Mouse (Mus musculus) kidney, adult 2 months (tissue): ENCODE measurements around the gene Pip4k2c.

Experiments used
- CTCF ChIP-seq: fragments of 200-500 bp; conservative IDR thresholded peaks from 2 replicates; pipeline ENCODE4 v1.5.1; 2011; ENCODE audit warnings: low read depth, mild to moderate bottlenecking, control low read depth, low read length, moderate library complexity, mixed read lengths; ENCODE audit not compliant: insufficient read depth, insufficient read length
- POLR2A ChIP-seq: fragments of 200-500 bp; IDR thresholded peaks from one replicate; pipeline ENCODE4 v1.6.1; 2011; ENCODE audit warnings: low read depth, low read length, control low read depth

GRCm38 (mm10) chr10:127176228-127176627 lies 35.2 kb downstream of the Pip4k2c start:
- TF ChIP-seq CTCF (no peak), POLR2A (no peak)
